Mouse (Mus musculus): ENCODE results near the gene Igfals. TPM values are rescaled to one million over a fixed set of nuclear protein-coding genes. Genes with fewer than 3 reads are reported as not detected.

The Igfals gene
- total and polyA plus RNA-seq, 2 experiments from 2014 or later: 0.53 to 1.7 TPM

DNA sequence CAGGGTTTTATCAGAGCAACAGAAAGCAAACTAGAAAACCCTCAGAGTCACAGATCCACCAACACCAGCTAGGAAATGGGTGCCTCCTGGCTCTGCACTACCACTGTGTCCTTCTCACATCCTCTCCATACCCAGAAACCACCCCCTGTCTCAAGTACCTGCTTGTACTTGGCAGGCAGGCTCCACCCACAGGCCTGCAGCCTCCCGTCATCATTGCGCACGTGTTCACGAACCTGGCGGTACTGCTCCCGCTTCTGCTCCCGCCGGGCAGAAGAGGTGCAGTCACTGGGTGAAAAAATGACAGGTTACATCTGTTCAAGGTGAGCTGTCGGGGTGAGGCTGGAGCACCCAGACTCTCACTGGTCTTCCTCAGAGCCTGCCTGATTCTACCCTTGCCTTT, 38.0 kb downstream of the Igfals start:
- no peaks in the 10 kb centered on the region for H3K27me3 ChIP-seq (ENCODE audit: control insufficient read depth, insufficient read depth, low read length)
- 84% methylated on average over 9 of the region's 9 CpGs for WGBS
- no peak for TF ChIP-seq EP300 (IDR thresholded peaks at IDR 0.05; ENCODE audit: low read depth)
- TF ChIP-seq CTCF (IDR thresholded peaks at IDR 0.05; ENCODE audit: low read depth): no peak

DNA sequence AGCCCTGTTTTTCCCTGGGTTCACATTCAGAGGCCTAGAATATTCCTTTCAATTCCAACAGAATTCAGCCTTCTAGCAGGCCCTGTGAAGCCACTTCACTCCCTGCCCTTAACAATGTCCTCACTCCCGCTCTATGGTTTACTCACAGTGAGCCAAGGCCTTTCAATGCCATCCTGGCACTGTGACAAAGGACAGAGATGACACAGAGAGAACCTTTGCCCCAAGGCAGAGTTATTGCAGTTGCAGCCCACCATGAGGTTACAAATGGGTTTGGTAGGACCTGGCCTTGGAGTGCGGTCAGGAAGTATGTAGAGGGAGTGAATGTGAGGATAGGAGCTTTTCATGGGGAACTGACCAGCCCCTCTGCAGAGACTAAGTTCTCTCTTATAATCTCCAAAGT, 41.8 kb downstream of the Igfals start:
- no peak overlapping the region for H3K27ac ChIP-seq (ENCODE audit: low read depth)
- no peak for DNase-seq (ENCODE audit: low spot score)
- no peak overlapping the region for H3K4me3 ChIP-seq (ENCODE audit: low read depth, low read length)
- no peaks in the 10 kb centered on the region for H3K9me3 ChIP-seq (replicated peaks; ENCODE audit: control insufficient read depth, low read length)
- no peak for ATAC-seq (ENCODE audit: insufficient read depth, low read depth)
- H3K4me2 ChIP-seq (ENCODE audit: low read depth, low read length): no peak overlapping the region
- H3K36me3 ChIP-seq (replicated peaks; ENCODE audit: control insufficient read depth, insufficient read depth, low read length): peaks cover 100% of the 10 kb centered on the region
- no peaks in the 10 kb centered on the region for H3K27me3 ChIP-seq (ENCODE audit: control insufficient read depth, insufficient read depth, low read length)
- no peak overlapping the region for H3K9ac ChIP-seq (replicated peaks; ENCODE audit: low read depth, low read length)
- WGBS: 77% methylated on average over 2 of the region's 2 CpGs
- H3K4me1 ChIP-seq (ENCODE audit: control insufficient read depth, insufficient read depth): no peaks in the 10 kb centered on the region
- no peak for TF ChIP-seq CTCF (IDR thresholded peaks at IDR 0.05; ENCODE audit: low read depth)
- TF ChIP-seq EP300 (IDR thresholded peaks at IDR 0.05; ENCODE audit: low read depth): no peak

More for the DNA sequence above, 38.0 kb downstream of the Igfals start:
- peaks cover 100% of the 10 kb centered on the region for H3K36me3 ChIP-seq (replicated peaks; ENCODE audit: control insufficient read depth, insufficient read depth, low read length)
- no peak for ATAC-seq (ENCODE audit: insufficient read depth, low read depth)
- no peaks in the 10 kb centered on the region for H3K9me3 ChIP-seq (replicated peaks; ENCODE audit: control insufficient read depth, low read length)
- H3K27ac ChIP-seq (ENCODE audit: low read depth): no peak overlapping the region
- no peak overlapping the region for H3K4me3 ChIP-seq (ENCODE audit: low read depth, low read length)
- DNase-seq (ENCODE audit: low spot score): no peak
- no peak overlapping the region for H3K9ac ChIP-seq (replicated peaks; ENCODE audit: low read depth, low read length)
- H3K4me1 ChIP-seq (ENCODE audit: control insufficient read depth, insufficient read depth): no peaks in the 10 kb centered on the region
- no peak overlapping the region for H3K4me2 ChIP-seq (ENCODE audit: low read depth, low read length)

DNA sequence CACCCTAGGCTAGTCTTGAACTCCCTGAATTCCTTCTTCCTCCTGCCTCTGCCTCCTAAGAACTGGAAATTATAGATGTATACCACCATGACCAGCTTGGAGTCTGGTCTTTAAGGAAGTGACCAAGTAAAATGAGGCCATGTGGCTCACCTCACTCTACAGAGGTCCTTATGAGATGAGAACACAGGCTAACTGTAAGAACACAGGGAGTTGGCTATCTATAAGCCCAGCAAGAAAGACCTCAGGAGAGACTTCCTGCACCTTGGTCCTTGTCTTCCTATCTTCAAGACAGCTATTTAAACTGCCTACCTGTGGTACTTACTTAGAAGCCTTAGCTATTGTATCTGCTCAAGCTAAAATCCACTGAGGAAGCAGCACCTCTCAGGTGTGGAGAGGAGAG, 48.2 kb downstream of the Igfals start:
- ATAC-seq (ENCODE audit: insufficient read depth, low read depth) (no peak), DNase-seq (ENCODE audit: low spot score) (no peak)
- H3K4me3 ChIP-seq (ENCODE audit: low read depth, low read length): no peak overlapping the region
- H3K9me3 ChIP-seq (replicated peaks; ENCODE audit: control insufficient read depth, low read length): no peaks in the 10 kb centered on the region
- no peak overlapping the region for H3K4me2 ChIP-seq (ENCODE audit: low read depth, low read length)
- no peaks in the 10 kb centered on the region for H3K4me1 ChIP-seq (ENCODE audit: control insufficient read depth, insufficient read depth)
- TF ChIP-seq EP300 (IDR thresholded peaks at IDR 0.05; ENCODE audit: low read depth) (no peak), CTCF (IDR thresholded peaks at IDR 0.05; ENCODE audit: low read depth) (no peak)
- no peak overlapping the region for H3K27ac ChIP-seq (ENCODE audit: low read depth)
- no peak overlapping the region for H3K9ac ChIP-seq (replicated peaks; ENCODE audit: low read depth, low read length)
- no peaks in the 10 kb centered on the region for H3K27me3 ChIP-seq (ENCODE audit: control insufficient read depth, insufficient read depth, low read length)
- H3K36me3 ChIP-seq (replicated peaks; ENCODE audit: control insufficient read depth, insufficient read depth, low read length): peaks cover 97% of the 10 kb centered on the region

DNA sequence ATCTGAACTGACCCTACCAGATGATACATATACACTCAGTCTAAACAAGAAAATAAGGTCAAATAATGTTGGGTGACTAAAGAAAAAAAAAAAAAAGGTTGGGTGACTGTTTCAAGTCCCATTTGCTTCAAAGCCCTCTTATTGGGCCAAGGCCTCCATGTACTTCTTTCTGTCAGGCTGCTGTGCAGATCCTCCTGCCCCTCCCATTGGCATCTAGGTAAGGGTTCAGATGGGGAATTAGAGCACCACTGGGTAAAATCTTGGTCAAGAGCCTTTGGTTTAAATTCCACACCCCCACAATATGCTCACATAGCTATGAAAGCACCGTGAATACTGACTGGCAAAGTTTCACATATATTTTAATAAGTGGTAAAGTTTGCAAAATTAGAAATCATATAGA, 57.4 kb downstream of the Igfals start:
- H3K27ac ChIP-seq (ENCODE audit: low read depth): no peak overlapping the region
- H3K36me3 ChIP-seq (replicated peaks; ENCODE audit: control insufficient read depth, insufficient read depth, low read length): peaks cover 94% of the 10 kb centered on the region
- no peaks in the 10 kb centered on the region for H3K9me3 ChIP-seq (replicated peaks; ENCODE audit: control insufficient read depth, low read length)
- no peaks in the 10 kb centered on the region for H3K27me3 ChIP-seq (ENCODE audit: control insufficient read depth, insufficient read depth, low read length)
- H3K4me3 ChIP-seq (ENCODE audit: low read depth, low read length): no peak overlapping the region
- ATAC-seq (ENCODE audit: insufficient read depth, low read depth): no peak
- no peak for TF ChIP-seq EP300 (IDR thresholded peaks at IDR 0.05; ENCODE audit: low read depth)
- TF ChIP-seq CTCF (IDR thresholded peaks at IDR 0.05; ENCODE audit: low read depth): no peak
- no peak overlapping the region for H3K9ac ChIP-seq (replicated peaks; ENCODE audit: low read depth, low read length)
- WGBS: 85% methylated on average over 1 of the region's 1 CpGs
- DNase-seq (ENCODE audit: low spot score): no peak
- no peak overlapping the region for H3K4me2 ChIP-seq (ENCODE audit: low read depth, low read length)
- H3K4me1 ChIP-seq (ENCODE audit: control insufficient read depth, insufficient read depth): no peaks in the 10 kb centered on the region

DNA sequence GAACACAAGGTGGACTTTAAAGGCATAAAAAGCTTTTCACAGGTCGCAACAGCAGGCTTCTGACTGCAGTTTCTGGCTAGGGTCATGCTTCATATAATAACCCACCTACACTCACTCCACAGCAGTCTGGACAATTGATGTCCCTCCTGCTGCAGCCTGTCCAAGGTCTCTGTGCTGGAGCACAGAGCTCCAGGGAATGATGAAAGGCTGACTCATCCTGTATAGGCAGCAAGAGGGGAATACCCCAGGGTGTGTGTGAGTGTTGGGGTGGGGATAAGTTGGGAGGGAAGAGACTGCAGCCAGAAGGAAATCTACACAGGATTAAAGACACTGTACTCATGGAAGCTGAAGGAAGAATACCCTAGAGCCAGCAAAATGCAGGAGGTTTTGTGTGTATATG, 63.7 kb downstream of the Igfals start:
- Histone ChIP-seq H3K36me3 (replicated peaks; ENCODE audit: control insufficient read depth, insufficient read depth, low read length) (peaks cover 37% of the 10 kb centered on the region), H3K4me1 (ENCODE audit: control insufficient read depth, insufficient read depth) (no peaks in the 10 kb centered on the region), H3K9me3 (replicated peaks; ENCODE audit: control insufficient read depth, low read length) (no peaks in the 10 kb centered on the region), H3K4me2 (ENCODE audit: low read depth, low read length) (no peak overlapping the region), H3K27ac (ENCODE audit: low read depth) (peak overlapping the region; percentile 27; the same call in 1 of the 2 replicates), H3K27me3 (ENCODE audit: control insufficient read depth, insufficient read depth, low read length) (no peaks in the 10 kb centered on the region), H3K9ac (replicated peaks; ENCODE audit: low read depth, low read length) (no peak overlapping the region), H3K4me3 (ENCODE audit: low read depth, low read length) (no peak overlapping the region)
- 53% methylated on average over 1 of the region's 1 CpGs for WGBS
- DNase-seq (ENCODE audit: low spot score) (no peak), ATAC-seq (ENCODE audit: insufficient read depth, low read depth) (no peak)
- no peak for TF ChIP-seq CTCF (IDR thresholded peaks at IDR 0.05; ENCODE audit: low read depth)
- TF ChIP-seq EP300 (IDR thresholded peaks at IDR 0.05; ENCODE audit: low read depth): no peak

Other genes with a start within 250 kb of the Igfals start
- gene Tsc2, start 233.4 kb upstream of the Igfals start, total RNA-seq (2014; rRNA removed; ENCODE audit: low replicate concordance): 55.4 and 88.7 TPM in 2 replicates
- 29.2 and 34.4 TPM in 2 replicates for gene Tsc2, start 233.4 kb upstream of the Igfals start, polyA plus RNA-seq (2015; fragmentation: Nextera tagmentation; extraction: Ambion mirVana)
- 3.7 and 10.0 TPM in 2 replicates for gene Nthl1, start 233.3 kb upstream of the Igfals start, total RNA-seq (2014; rRNA removed; ENCODE audit: low replicate concordance)
- gene Nthl1, start 233.3 kb upstream of the Igfals start, polyA plus RNA-seq (2015; fragmentation: Nextera tagmentation; extraction: Ambion mirVana): 5.7 and 7.3 TPM in 2 replicates
- gene Slc9a3r2, start 215.7 kb upstream of the Igfals start, total RNA-seq (2014; rRNA removed; ENCODE audit: low replicate concordance): 87.9 and 118 TPM in 2 replicates
- 61.9 and 68.1 TPM in 2 replicates for gene Slc9a3r2, start 215.7 kb upstream of the Igfals start, polyA plus RNA-seq (2015; fragmentation: Nextera tagmentation; extraction: Ambion mirVana)
- gene Npw, start 207.5 kb upstream of the Igfals start, total RNA-seq (2014; rRNA removed; ENCODE audit: low replicate concordance): not detected in 2 replicates
- gene Npw, start 207.5 kb upstream of the Igfals start, polyA plus RNA-seq (2015; fragmentation: Nextera tagmentation; extraction: Ambion mirVana): not detected in 2 replicates
- 25.4 and 27.5 TPM in 2 replicates for gene Zfp598, start 196.3 kb upstream of the Igfals start, total RNA-seq (2014; rRNA removed; ENCODE audit: low replicate concordance)
- gene Zfp598, start 196.3 kb upstream of the Igfals start, polyA plus RNA-seq (2015; fragmentation: Nextera tagmentation; extraction: Ambion mirVana): 7.8 TPM in 2 replicates
- gene Syngr3, start 176.0 kb upstream of the Igfals start, total RNA-seq (2014; rRNA removed; ENCODE audit: low replicate concordance): not detected in 2 replicates
- gene Syngr3, start 176.0 kb upstream of the Igfals start, polyA plus RNA-seq (2015; fragmentation: Nextera tagmentation; extraction: Ambion mirVana): 0.16 and 0.49 TPM in 2 replicates
- 25.1 and 37.3 TPM in 2 replicates for gene Gfer, start 169.8 kb upstream of the Igfals start, total RNA-seq (2014; rRNA removed; ENCODE audit: low replicate concordance)
- gene Gfer, start 169.8 kb upstream of the Igfals start, polyA plus RNA-seq (2015; fragmentation: Nextera tagmentation; extraction: Ambion mirVana): 31.0 and 31.6 TPM in 2 replicates
- 0.50 and 2.2 TPM in 2 replicates for gene Noxo1, start 169.8 kb upstream of the Igfals start, total RNA-seq (2014; rRNA removed; ENCODE audit: low replicate concordance)
- 0.56 and 0.88 TPM in 2 replicates for gene Noxo1, start 169.8 kb upstream of the Igfals start, polyA plus RNA-seq (2015; fragmentation: Nextera tagmentation; extraction: Ambion mirVana)
- gene Tbl3, start 158.3 kb upstream of the Igfals start, total RNA-seq (2014; rRNA removed; ENCODE audit: low replicate concordance): 33.9 and 42.2 TPM in 2 replicates
- gene Tbl3, start 158.3 kb upstream of the Igfals start, polyA plus RNA-seq (2015; fragmentation: Nextera tagmentation; extraction: Ambion mirVana): 27.2 and 30.1 TPM in 2 replicates
- gene Rnf151, start 147.9 kb upstream of the Igfals start, total RNA-seq (2014; rRNA removed; ENCODE audit: low replicate concordance): 6.5 TPM in 1 of 2 replicates, not detected in the other
- not detected in 2 replicates for gene Rnf151, start 147.9 kb upstream of the Igfals start, polyA plus RNA-seq (2015; fragmentation: Nextera tagmentation; extraction: Ambion mirVana)
- 2,967 and 2,982 TPM in 2 replicates for gene Rps2, start 147.9 kb upstream of the Igfals start, total RNA-seq (2014; rRNA removed; ENCODE audit: low replicate concordance)
- gene Rps2, start 147.9 kb upstream of the Igfals start, polyA plus RNA-seq (2015; fragmentation: Nextera tagmentation; extraction: Ambion mirVana): 722 and 767 TPM in 2 replicates
- 434 and 667 TPM in 2 replicates for gene Ndufb10, start 141.5 kb upstream of the Igfals start, total RNA-seq (2014; rRNA removed; ENCODE audit: low replicate concordance)
- gene Ndufb10, start 141.5 kb upstream of the Igfals start, polyA plus RNA-seq (2015; fragmentation: Nextera tagmentation; extraction: Ambion mirVana): 1,293 and 1,354 TPM in 2 replicates
- gene Rpl3l, start 138.2 kb upstream of the Igfals start, total RNA-seq (2014; rRNA removed; ENCODE audit: low replicate concordance): 0.54 and 2.1 TPM in 2 replicates
- 7.2 TPM in 2 replicates for gene Rpl3l, start 138.2 kb upstream of the Igfals start, polyA plus RNA-seq (2015; fragmentation: Nextera tagmentation; extraction: Ambion mirVana)
- 28.5 and 41.1 TPM in 2 replicates for gene Msrb1, start 129.4 kb upstream of the Igfals start, total RNA-seq (2014; rRNA removed; ENCODE audit: low replicate concordance)
- 48.7 and 55.7 TPM in 2 replicates for gene Msrb1, start 129.4 kb upstream of the Igfals start, polyA plus RNA-seq (2015; fragmentation: Nextera tagmentation; extraction: Ambion mirVana)
- gene Hs3st6, start 113.0 kb upstream of the Igfals start, total RNA-seq (2014; rRNA removed; ENCODE audit: low replicate concordance): 0.23 and 3.4 TPM in 2 replicates
- 0.14 TPM in 2 replicates for gene Hs3st6, start 113.0 kb upstream of the Igfals start, polyA plus RNA-seq (2015; fragmentation: Nextera tagmentation; extraction: Ambion mirVana)
- gene Meiob, start 61.7 kb upstream of the Igfals start, total RNA-seq (2014; rRNA removed; ENCODE audit: low replicate concordance): not detected in 2 replicates
- gene Meiob, start 61.7 kb upstream of the Igfals start, polyA plus RNA-seq (2015; fragmentation: Nextera tagmentation; extraction: Ambion mirVana): 0.10 TPM in 1 of 2 replicates, not detected in the other
- 79.2 and 129 TPM in 2 replicates for gene Hagh, start 25.9 kb upstream of the Igfals start, total RNA-seq (2014; rRNA removed; ENCODE audit: low replicate concordance)
- 114 and 116 TPM in 2 replicates for gene Hagh, start 25.9 kb upstream of the Igfals start, polyA plus RNA-seq (2015; fragmentation: Nextera tagmentation; extraction: Ambion mirVana)
- 37.4 and 60.1 TPM in 2 replicates for gene Fahd1, start 15.6 kb upstream of the Igfals start, total RNA-seq (2014; rRNA removed; ENCODE audit: low replicate concordance)
- gene Fahd1, start 15.6 kb upstream of the Igfals start, polyA plus RNA-seq (2015; fragmentation: Nextera tagmentation; extraction: Ambion mirVana): 86.4 and 88.6 TPM in 2 replicates
- gene Nubp2, start 20.4 kb downstream of the Igfals start, total RNA-seq (2014; rRNA removed; ENCODE audit: low replicate concordance): 36.6 and 44.9 TPM in 2 replicates
- gene Nubp2, start 20.4 kb downstream of the Igfals start, polyA plus RNA-seq (2015; fragmentation: Nextera tagmentation; extraction: Ambion mirVana): 29.8 and 31.3 TPM in 2 replicates
- 53.2 and 74.6 TPM in 2 replicates for gene Spsb3, start 20.6 kb downstream of the Igfals start, total RNA-seq (2014; rRNA removed; ENCODE audit: low replicate concordance)
- 35.8 and 40.2 TPM in 2 replicates for gene Spsb3, start 20.6 kb downstream of the Igfals start, polyA plus RNA-seq (2015; fragmentation: Nextera tagmentation; extraction: Ambion mirVana)
- 23.6 and 28.2 TPM in 2 replicates for gene Eme2, start 29.1 kb downstream of the Igfals start, total RNA-seq (2014; rRNA removed; ENCODE audit: low replicate concordance)
- 14.8 and 15.5 TPM in 2 replicates for gene Eme2, start 29.1 kb downstream of the Igfals start, polyA plus RNA-seq (2015; fragmentation: Nextera tagmentation; extraction: Ambion mirVana)
- 64.0 and 76.7 TPM in 2 replicates for gene Mrps34, start 29.1 kb downstream of the Igfals start, total RNA-seq (2014; rRNA removed; ENCODE audit: low replicate concordance)
- 135 and 147 TPM in 2 replicates for gene Mrps34, start 29.1 kb downstream of the Igfals start, polyA plus RNA-seq (2015; fragmentation: Nextera tagmentation; extraction: Ambion mirVana)
- gene Nme3, start 30.5 kb downstream of the Igfals start, total RNA-seq (2014; rRNA removed; ENCODE audit: low replicate concordance): 58.4 and 60.4 TPM in 2 replicates
- gene Nme3, start 30.5 kb downstream of the Igfals start, polyA plus RNA-seq (2015; fragmentation: Nextera tagmentation; extraction: Ambion mirVana): 40.8 and 41.1 TPM in 2 replicates
- gene Mapk8ip3, start 71.0 kb downstream of the Igfals start, total RNA-seq (2014; rRNA removed; ENCODE audit: low replicate concordance): 57.8 and 65.1 TPM in 2 replicates
- 13.1 and 13.3 TPM in 2 replicates for gene Mapk8ip3, start 71.0 kb downstream of the Igfals start, polyA plus RNA-seq (2015; fragmentation: Nextera tagmentation; extraction: Ambion mirVana)
- 22.4 and 46.5 TPM in 2 replicates for gene Jpt2, start 94.7 kb downstream of the Igfals start, total RNA-seq (2014; rRNA removed; ENCODE audit: low replicate concordance)
- 21.2 and 24.4 TPM in 2 replicates for gene Jpt2, start 94.7 kb downstream of the Igfals start, polyA plus RNA-seq (2015; fragmentation: Nextera tagmentation; extraction: Ambion mirVana)
- gene Cramp1l, start 149.8 kb downstream of the Igfals start, total RNA-seq (2014; rRNA removed; ENCODE audit: low replicate concordance): 12.0 and 13.5 TPM in 2 replicates
- gene Cramp1l, start 149.8 kb downstream of the Igfals start, polyA plus RNA-seq (2015; fragmentation: Nextera tagmentation; extraction: Ambion mirVana): 2.2 and 2.4 TPM in 2 replicates
- 11.7 and 13.4 TPM in 2 replicates for gene Ift140, start 150.1 kb downstream of the Igfals start, total RNA-seq (2014; rRNA removed; ENCODE audit: low replicate concordance)
- gene Ift140, start 150.1 kb downstream of the Igfals start, polyA plus RNA-seq (2015; fragmentation: Nextera tagmentation; extraction: Ambion mirVana): 4.0 and 4.6 TPM in 2 replicates
- gene Tmem204, start 217.6 kb downstream of the Igfals start, total RNA-seq (2014; rRNA removed; ENCODE audit: low replicate concordance): 53.8 and 56.4 TPM in 2 replicates
- gene Tmem204, start 217.6 kb downstream of the Igfals start, polyA plus RNA-seq (2015; fragmentation: Nextera tagmentation; extraction: Ambion mirVana): 27.2 and 27.9 TPM in 2 replicates
- gene Telo2, start 250.0 kb downstream of the Igfals start, total RNA-seq (2014; rRNA removed; ENCODE audit: low replicate concordance): 27.9 and 31.4 TPM in 2 replicates
- 13.2 and 15.3 TPM in 2 replicates for gene Telo2, start 250.0 kb downstream of the Igfals start, polyA plus RNA-seq (2015; fragmentation: Nextera tagmentation; extraction: Ambion mirVana)